Mouse (Mus musculus) layer of hippocampus, postnatal 36 days (tissue): ENCODE results near the gene Syt5. TPM values are rescaled to one million over a fixed set of nuclear protein-coding genes. Genes with fewer than 3 reads are reported as not detected.
A peak's percentile ranks its signal among the peaks of the same experiment; 100 is the strongest.
"Not testable (repeated sequence)": the region's sequence is repeated elsewhere in the genome, so short reads cannot be mapped to it uniquely, and the experiment has no call there.

Experiments used
- DNase-seq, 2 experiments: peaks; one replicate each; pipeline ENCODE4 v3.0.0; 2022
- total RNA-seq, 2 experiments: library from RNA; stranded (reverse); gene quantifications; 2 replicates each; pipeline ENCODE4 v1.2.3; 2021

Syt5 gene
- total RNA-seq: 100 to 1,000 TPM; 203 to 220 TPM

GRCm38 (mm10) chr7:4547221-4547641, at the start of gene Syt5:
Gene Syt5 (minus strand): TSS chr7:4547541.
- peak; percentile 63 to 65 for DNase-seq

GRCm38 (mm10) chr7:4597046-4597445, 49.7 kb upstream of the Syt5 start:
- DNase-seq: not testable (repeated sequence)

GRCm38 (mm10) chr7:4581481-4581880, 34.1 kb upstream of the Syt5 start:
- DNase-seq: not testable (repeated sequence)

GRCm38 (mm10) chr7:4572361-4572760, 25.0 kb upstream of the Syt5 start:
- DNase-seq: not testable (repeated sequence)

GRCm38 (mm10) chr7:4562660-4563059, 15.3 kb upstream of the Syt5 start:
- no peak for DNase-seq

GRCm38 (mm10) chr7:4557167-4557560, 9.8 kb upstream of the Syt5 start:
- DNase-seq: no peak

GRCm38 (mm10) chr7:4556256-4557166, 9.2 kb upstream of the Syt5 start:
- DNase-seq: peak; percentile 74 to 80

GRCm38 (mm10) chr7:4546591-4547131, 680 bp downstream of the Syt5 start:
- DNase-seq: peak; percentile 91 to 93

- no peak for DNase-seq
Measured at GRCm38 (mm10) chr7:4546050-4546449, 1.3 kb downstream of the Syt5 start.

- DNase-seq: no peak
Measured at GRCm38 (mm10) chr7:4542013-4542412, 5.3 kb downstream of the Syt5 start.

- DNase-seq: no peak
Measured at GRCm38 (mm10) chr7:4541344-4541743, 6.0 kb downstream of the Syt5 start.

- no peak for DNase-seq
Measured at GRCm38 (mm10) chr7:4539019-4539418, 8.3 kb downstream of the Syt5 start.

GRCm38 (mm10) chr7:4537181-4537580, 10.2 kb downstream of the Syt5 start:
- no peak for DNase-seq

GRCm38 (mm10) chr7:4536369-4536768, 11.0 kb downstream of the Syt5 start:
- DNase-seq: no peak

- no peak for DNase-seq
Measured at GRCm38 (mm10) chr7:4532005-4532729, 15.2 kb downstream of the Syt5 start, which contains the start of gene Dnaaf3. Gene Dnaaf3 (minus strand): TSS chr7:4532453.

- DNase-seq: not testable (repeated sequence)
Measured at GRCm38 (mm10) chr7:4530166-4530565, 17.2 kb downstream of the Syt5 start.

- no peak for DNase-seq
Measured at GRCm38 (mm10) chr7:4527302-4527689, 20.0 kb downstream of the Syt5 start.

GRCm38 (mm10) chr7:4526341-4527301, 20.7 kb downstream of the Syt5 start:
- DNase-seq: peak; percentile 58 to 66

GRCm38 (mm10) chr7:4524212-4524922, 23.0 kb downstream of the Syt5 start, which contains the start of gene Tnni3:
Gene Tnni3 (minus strand): TSS chr7:4524229.
- not testable (repeated sequence) for DNase-seq

- no peak for DNase-seq
Measured at GRCm38 (mm10) chr7:4523205-4524130, 23.9 kb downstream of the Syt5 start.
